ENCODE assay signal across 20 mouse cellular contexts in the genomic region with DNA sequence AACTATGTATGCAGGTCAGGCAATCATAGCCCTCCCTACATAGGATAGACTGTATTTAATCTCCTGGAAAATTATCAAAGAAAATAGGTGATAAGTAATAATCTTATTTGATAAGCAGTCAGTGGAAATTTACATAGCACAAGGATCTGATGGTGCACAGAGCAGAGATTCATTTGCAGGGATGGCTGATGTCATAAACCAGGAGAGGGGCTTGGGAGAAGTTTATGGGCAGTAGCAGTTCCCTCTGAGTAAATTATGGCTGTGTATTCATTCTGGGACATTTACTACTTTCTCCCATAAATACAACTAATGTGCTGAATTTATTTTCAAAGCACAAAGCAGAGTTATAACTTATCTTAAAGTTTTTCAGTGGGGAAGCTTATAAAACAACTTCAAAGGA.
"Had no signal": no experiment of that assay in that cellular context is flagged by ENCODE, and none has a peak within 500 bp of the region (broad histone marks: within the 10 kb centered on the region; RNA-seq: fewer than 3 reads in every experiment).

No protein-coding gene starts in this region.

- H3K27me3 ChIP-seq: liver, embryonic 13.5 days; neural tube, embryonic 12.5 days had no signal

- DNase-seq: kidney, postnatal 10 days; layer of hippocampus, adult 9-11 months; liver, embryonic 13.5 days; lung, adult 2 months; lung, postnatal 14 days; lung, postnatal 4 days; midbrain, embryonic 14.5 days; right cerebral cortex, adult 18-20 months; right cerebral cortex, postnatal 14 days; right cerebral cortex, postnatal 4 days; thymus, adult 2 months; thymus, postnatal 14 days; thymus, postnatal 4 days had no signal

- H3K36me3 ChIP-seq: liver, embryonic 13.5 days; neural tube, embryonic 12.5 days had no signal

- ATAC-seq: hindbrain, postnatal 0 days; inflammation-experienced regulatory T-cells, adult 6 months; intestine, embryonic 16.5 days had no signal

- H3K27ac ChIP-seq: hindbrain, postnatal 0 days; layer of hippocampus, adult 2 months; liver, embryonic 13.5 days; neural tube, embryonic 12.5 days; stomach, postnatal 0 days had no signal

- H3K9me3 ChIP-seq: liver, embryonic 13.5 days; neural tube, embryonic 12.5 days had no signal

- H3K4me3 ChIP-seq: layer of hippocampus, adult 2 months; liver, embryonic 13.5 days; neural tube, embryonic 12.5 days had no signal

- H3K4me2 ChIP-seq: liver, embryonic 13.5 days; midbrain, embryonic 11.5 days; neural tube, embryonic 12.5 days had no signal

- H3K4me1 ChIP-seq: liver, embryonic 13.5 days had no signal

- H3K9ac ChIP-seq: liver, embryonic 13.5 days; neural tube, embryonic 12.5 days had no signal
